Mouse (Mus musculus) liver, adult 2 months (tissue): Measurements from ENCODE around the gene Jup. TPM values are rescaled to one million over a fixed set of nuclear protein-coding genes. Genes with fewer than 3 reads are reported as not detected.

Experiments used
- DNase-seq: peaks from one replicate; pipeline ENCODE4 v3.0.0-alpha.2; 2011; ENCODE audit warnings: low read depth, low spot score; ENCODE audit errors: extremely low read depth
- H3K27ac ChIP-seq: fragments of 200-500 bp; replicated peaks from 2 replicates; pipeline ENCODE4 v1.5.1; 2012; ENCODE audit warnings: low read depth, mild to moderate bottlenecking, control low read depth, inconsistent platforms, low read length; ENCODE audit not compliant: insufficient read depth
- H3K27me3 ChIP-seq: fragments of 200-500 bp; 2 replicates; pipeline ENCODE4 v1.6.1; 2012; ENCODE audit warnings: mild to moderate bottlenecking, moderate library complexity, low read length, inconsistent platforms; ENCODE audit not compliant: control insufficient read depth, insufficient read depth
- H3K36me3 ChIP-seq: fragments of 200-500 bp; 2 replicates; pipeline ENCODE4 v1.6.1; 2012; ENCODE audit warnings: low read length, inconsistent platforms; ENCODE audit not compliant: control insufficient read depth, insufficient read depth
- H3K4me1 ChIP-seq: fragments of 200-500 bp; 2 replicates; pipeline ENCODE4 v1.6.1; 2011; ENCODE audit warnings: low read length; ENCODE audit not compliant: control insufficient read depth, insufficient read depth
- H3K4me3 ChIP-seq: fragments of 200-500 bp; 2 replicates; pipeline ENCODE4 v1.5.1; 2011; ENCODE audit warnings: low read depth, mild to moderate bottlenecking, control low read depth, low read length, moderate library complexity; ENCODE audit not compliant: insufficient read depth
- H3K79me2 ChIP-seq: fragments of 200-500 bp; 2 replicates; pipeline ENCODE4 v1.6.1; 2012; ENCODE audit warnings: inconsistent platforms, mild to moderate bottlenecking, low read length, moderate library complexity; ENCODE audit not compliant: control insufficient read depth, insufficient read depth
- H3K9ac ChIP-seq: fragments of 200-500 bp; 2 replicates; pipeline ENCODE4 v1.6.1; 2012; ENCODE audit warnings: low read depth, mild to moderate bottlenecking, control low read depth, inconsistent platforms, low read length
- CTCF ChIP-seq: fragments of 200-500 bp; IDR thresholded peaks from 2 replicates; pipeline ENCODE4 v1.5.1; 2011; ENCODE audit warnings: low read depth, low read length, control low read depth
- POLR2A ChIP-seq: fragments of 200-500 bp; IDR thresholded peaks from 2 replicates; pipeline ENCODE4 v1.6.1; 2011; ENCODE audit warnings: low read length, control low read depth; ENCODE audit not compliant: insufficient read depth; ENCODE audit errors: extremely low read depth
- WGBS: fragments of 180-500 bp; shearing (Covaris S2); methylation state at CpG from one replicate; pipeline ENCODE4 v1.1.7; 2018; 5-methylcytosine and 5-hydroxymethylcytosine counted together
- polyA plus RNA-seq: library from polyadenylated mRNA; depleted of rRNA; stranded (reverse); fragments of >200 nt; gene quantifications from 2 replicates; pipeline ENCODE4 v1.2.3, GENCODE M21; 2012
- total RNA-seq: library from RNA; depleted of rRNA; stranded (reverse); fragments of >200 nt; gene quantifications from 2 replicates; pipeline ENCODE4 v1.2.3, GENCODE M21; 2014

Gene Jup
- total and polyA plus RNA-seq, 2 experiments, result 18.3 to 69.5 TPM

DNA sequence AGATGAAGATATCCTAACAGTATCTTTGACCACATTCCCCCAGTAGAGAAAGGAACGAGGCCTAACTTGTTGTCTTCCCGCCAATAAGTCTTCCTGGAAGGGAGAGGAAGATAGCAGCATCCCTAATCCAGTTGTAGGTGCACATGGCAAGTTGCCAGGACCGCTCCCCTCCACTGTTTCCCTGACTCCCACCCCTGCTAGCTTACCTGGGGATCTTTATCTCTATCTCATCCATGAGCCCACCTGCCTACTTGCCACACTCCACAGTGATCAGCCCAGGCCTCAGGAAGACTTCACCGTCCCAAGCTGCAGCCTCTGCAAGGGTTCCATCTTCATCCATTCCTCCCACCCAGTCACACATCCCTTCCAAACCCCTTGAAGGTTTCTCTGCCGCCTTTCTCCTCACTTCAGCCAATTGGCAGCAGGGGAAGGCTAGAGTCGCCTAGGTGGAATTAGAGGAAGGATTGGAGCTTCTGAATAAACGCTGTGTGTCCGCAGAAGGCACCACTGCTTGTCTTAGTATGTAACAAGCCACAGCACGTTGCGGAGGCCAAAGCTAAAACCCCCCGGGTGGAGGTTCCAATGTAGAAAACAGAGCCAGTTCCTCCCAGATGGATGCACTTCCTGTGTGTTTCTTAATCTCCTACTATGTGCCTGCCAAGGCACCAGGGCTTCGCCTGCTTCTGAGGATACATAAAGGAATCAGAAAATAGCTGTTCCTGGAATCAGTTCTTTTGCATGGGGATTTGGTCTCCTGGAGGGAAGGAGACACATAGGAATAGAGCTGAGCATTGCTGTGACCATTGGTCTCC lies 2.4 kb upstream of the Jup start:
- H3K27ac ChIP-seq, result no peak overlapping the region
- DNase-seq, result no peak
- WGBS, result 83% methylated on average over 12 of the region's 12 CpGs
- no peak overlapping the region for H3K9ac ChIP-seq
- no peaks in the 10 kb centered on the region for H3K27me3 ChIP-seq
- TF ChIP-seq POLR2A (no peak), CTCF (no peak)
- peaks cover 6% of the 10 kb centered on the region; the same call in 1 of the 2 replicates for H3K79me2 ChIP-seq
- H3K4me1 ChIP-seq, result peaks cover 18% of the 10 kb centered on the region
- no peaks in the 10 kb centered on the region for H3K36me3 ChIP-seq
- no peak overlapping the region for H3K4me3 ChIP-seq

DNA sequence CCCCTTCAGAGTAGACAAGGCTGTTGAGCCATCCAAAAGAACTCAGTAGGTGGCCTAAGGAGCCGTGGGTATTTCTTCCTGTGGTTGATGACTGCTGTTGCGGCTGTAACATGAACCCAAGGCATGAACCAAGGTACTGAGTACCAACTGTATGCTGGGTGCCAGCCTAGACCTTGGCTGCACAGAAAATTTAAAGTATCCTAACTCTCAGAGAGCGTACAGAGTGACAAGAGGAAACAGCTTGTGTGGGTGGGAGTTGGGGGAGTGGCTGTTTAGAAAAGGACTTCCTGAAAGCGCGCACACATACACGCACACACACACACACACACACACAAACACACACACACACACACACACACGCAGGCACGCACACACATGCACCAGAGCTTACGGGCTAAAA lies 1.8 kb upstream of the Jup start:
- Histone ChIP-seq H3K36me3 (no peaks in the 10 kb centered on the region), H3K79me2 (peaks cover 12% of the 10 kb centered on the region; the same call in 1 of the 2 replicates), H3K27me3 (no peaks in the 10 kb centered on the region), H3K9ac (no peak overlapping the region), H3K4me3 (no peak overlapping the region), H3K27ac (no peak overlapping the region), H3K4me1 (peaks cover 24% of the 10 kb centered on the region)
- no peak for TF ChIP-seq POLR2A
- TF ChIP-seq CTCF, result no peak
- 73% methylated on average over 9 of the region's 9 CpGs for WGBS
- DNase-seq, result no peak

DNA sequence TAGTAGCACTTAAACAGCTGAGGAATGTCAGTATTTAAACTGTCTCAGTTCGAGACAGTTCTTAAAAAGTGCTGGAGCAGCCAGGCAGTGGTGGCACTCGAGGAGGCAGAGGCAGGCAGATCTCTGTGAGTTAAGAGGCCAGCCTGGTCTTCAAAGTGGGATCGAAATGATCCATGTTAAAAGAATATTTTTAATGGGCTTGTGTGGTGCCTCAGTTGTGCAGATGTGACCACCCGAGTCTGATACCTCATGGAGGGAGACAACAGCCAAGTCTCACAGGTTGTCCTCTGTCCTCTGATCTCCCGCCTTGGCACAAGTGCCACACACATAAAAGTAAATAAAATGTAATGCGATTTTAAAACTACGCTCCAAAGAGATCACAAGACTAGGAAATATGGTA lies 954 bp upstream of the Jup start:
- TF ChIP-seq POLR2A (no peak), CTCF (no peak)
- WGBS, result 91% methylated on average over 7 of the region's 7 CpGs
- no peak for DNase-seq
- H3K79me2 ChIP-seq, result peaks cover 17% of the 10 kb centered on the region; the same call in 1 of the 2 replicates
- H3K36me3 ChIP-seq, result no peaks in the 10 kb centered on the region
- H3K4me1 ChIP-seq, result peaks cover 26% of the 10 kb centered on the region
- no peaks in the 10 kb centered on the region for H3K27me3 ChIP-seq
- H3K9ac ChIP-seq, result no peak overlapping the region
- H3K27ac ChIP-seq, result no peak overlapping the region
- no peak overlapping the region for H3K4me3 ChIP-seq

DNA sequence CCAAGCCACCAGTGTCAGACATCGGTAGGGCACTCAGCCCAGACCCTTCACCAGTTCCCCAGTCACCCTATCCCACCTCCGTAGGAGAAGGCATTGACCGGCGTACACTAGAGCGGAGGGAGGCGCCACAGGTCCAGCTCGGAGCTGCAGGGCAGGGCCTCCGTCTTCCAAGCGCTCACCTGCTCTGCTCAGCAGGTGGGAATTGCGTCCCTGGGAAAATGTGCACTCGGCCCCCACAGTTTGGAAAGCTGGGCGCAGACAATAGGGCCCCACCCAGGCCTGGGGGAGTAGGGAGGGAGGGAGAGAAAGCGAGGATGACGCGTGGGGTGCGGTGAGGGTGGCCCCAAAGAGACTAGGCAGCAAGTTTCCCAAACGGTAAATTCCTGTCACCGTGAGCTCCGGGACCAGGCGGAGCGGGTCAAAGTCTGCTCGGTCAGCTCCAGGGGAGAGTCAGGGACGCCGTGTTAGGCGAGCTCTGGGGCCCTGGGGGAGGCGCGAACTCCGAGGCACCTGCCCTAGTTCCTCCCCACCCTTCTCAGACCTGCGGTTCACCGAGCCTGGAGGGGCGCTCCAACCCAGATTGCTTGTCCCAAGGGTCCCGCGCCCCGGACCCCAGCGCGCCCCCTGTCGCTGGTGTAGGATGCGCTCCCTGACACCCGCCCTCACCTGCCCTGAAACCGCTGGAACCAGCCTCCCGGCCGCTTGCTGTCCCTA lies 520 bp downstream of the Jup start:
- Histone ChIP-seq H3K4me3 (peak overlapping the region; percentile 81), H3K27ac (peak overlapping the region; percentile 91), H3K9ac (peak overlapping the region; percentile 91), H3K79me2 (peaks cover 20% of the 10 kb centered on the region; the same call in 1 of the 2 replicates), H3K27me3 (no peaks in the 10 kb centered on the region), H3K4me1 (peaks cover 31% of the 10 kb centered on the region), H3K36me3 (no peaks in the 10 kb centered on the region)
- DNase-seq, result peak; percentile 76
- TF ChIP-seq CTCF (peak; percentile 42), POLR2A (0 out of 2 replicates have a peak, but pooled peaks have one; percentile 7)
- WGBS, result under 1% methylated on average over 42 of the region's 42 CpGs

DNA sequence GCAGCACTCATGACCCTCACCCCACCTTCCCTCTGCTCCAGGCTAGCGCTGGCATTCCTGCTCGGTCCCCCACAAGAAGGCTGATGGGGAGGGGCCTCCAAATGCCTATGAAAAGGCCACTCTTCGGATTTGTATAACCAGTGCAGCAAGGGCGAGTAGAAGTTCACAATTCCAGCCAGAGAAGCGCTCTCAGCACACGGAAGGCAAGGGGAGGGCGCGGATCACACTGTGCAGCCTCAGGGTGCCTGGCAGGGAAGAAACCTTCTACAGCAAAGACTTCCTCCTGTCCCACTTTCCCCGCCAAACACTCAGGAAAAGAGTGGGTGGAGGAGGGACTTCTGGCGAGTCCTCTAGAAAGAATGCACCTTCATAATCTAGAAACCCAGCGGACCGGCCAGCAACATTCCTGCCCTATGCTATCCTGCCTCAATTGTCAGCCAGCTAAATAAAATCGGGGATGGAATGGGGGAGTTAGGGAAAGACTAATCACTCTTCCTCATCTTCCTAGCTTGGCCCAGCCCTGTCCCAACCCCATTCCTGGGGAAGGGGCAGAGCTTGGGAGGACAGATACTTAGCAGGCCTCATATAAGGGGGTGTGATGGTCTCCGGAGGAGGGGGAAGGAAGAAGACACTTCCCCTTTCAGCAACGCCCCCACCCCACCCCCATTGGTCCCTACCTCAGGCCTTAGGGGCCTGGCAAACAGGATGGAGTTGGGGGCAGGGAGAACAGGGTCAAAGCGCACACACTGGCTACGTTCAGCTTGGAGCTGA lies 1.5 kb downstream of the Jup start:
- H3K4me3 ChIP-seq, result peak overlapping the region; percentile 81
- H3K4me1 ChIP-seq, result peaks cover 39% of the 10 kb centered on the region
- no peaks in the 10 kb centered on the region for H3K27me3 ChIP-seq
- H3K79me2 ChIP-seq, result peaks cover 20% of the 10 kb centered on the region; the same call in 1 of the 2 replicates
- no peaks in the 10 kb centered on the region for H3K36me3 ChIP-seq
- TF ChIP-seq POLR2A (no peak), CTCF (no peak)
- DNase-seq, result no peak
- H3K27ac ChIP-seq, result peak overlapping the region; percentile 91
- 13% methylated on average over 17 of the region's 17 CpGs for WGBS
- peak overlapping the region; percentile 58 for H3K9ac ChIP-seq
